Mouse (Mus musculus) erythroblast, embryonic 14.5 days (primary cell): Measurements from ENCODE around the gene Nop2.

Experiments used
- GATA1 ChIP-seq: IDR thresholded peaks from 2 replicates; pipeline ENCODE4 v1.6.1; 2012; ENCODE audit warnings: low read length, inconsistent platforms, mixed read lengths
- TAL1 ChIP-seq: IDR thresholded peaks from 3 replicates; pipeline ENCODE4 v1.6.1; 2012; ENCODE audit warnings: low read length, inconsistent platforms, mixed read lengths

DNA sequence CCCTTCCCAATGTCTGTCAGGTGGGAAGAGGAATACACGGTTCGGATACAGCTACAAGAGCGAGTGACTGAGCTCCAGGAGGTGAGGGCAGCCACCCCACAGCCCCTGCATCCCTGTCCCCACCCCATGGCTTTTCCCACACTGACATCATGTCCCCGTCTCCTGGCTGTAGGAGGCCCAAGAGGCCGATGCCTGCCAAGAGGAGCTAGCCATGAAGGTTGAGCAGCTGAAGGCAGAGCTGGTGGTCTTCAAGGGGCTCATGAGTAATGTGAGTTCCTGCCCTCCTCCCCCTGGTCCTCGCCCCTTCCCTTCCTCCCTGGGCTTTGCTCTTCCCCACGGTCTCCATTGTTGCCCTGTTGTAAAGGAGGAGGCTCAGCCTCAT is 17.9 kb downstream of the Nop2 start:
- TF ChIP-seq TAL1 (no peak), GATA1 (no peak)
